In the genomic region with DNA sequence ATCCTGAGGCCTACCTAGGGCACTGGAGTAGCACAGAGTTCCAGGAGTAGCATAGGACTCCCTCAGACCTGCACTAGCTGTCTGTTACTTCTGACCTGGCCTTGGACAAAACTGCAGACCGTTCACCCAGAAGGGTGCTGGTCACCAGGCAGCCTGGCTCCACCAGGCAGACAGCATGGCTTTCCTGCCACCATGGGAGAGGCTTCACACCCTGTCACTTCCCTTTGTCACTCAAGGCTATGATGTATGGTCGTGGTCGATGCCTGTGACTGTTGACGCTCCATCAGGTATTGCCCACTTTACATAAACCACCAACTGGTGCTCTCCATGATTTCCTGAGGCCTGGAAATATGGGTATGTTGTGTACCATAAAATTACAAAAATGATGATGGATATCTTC, we compare ENCODE assay signal across 10 mouse cellular contexts.
A peak's percentile ranks its signal among the peaks of the same experiment; 100 is the strongest.
DNase-seq lines count a peak whose midpoint lies in the region; ATAC-seq and TF ChIP-seq lines count a peak whose summit lies in the region.
"Had no signal": no experiment of that assay in that cellular context is flagged by ENCODE, and none has a peak within 500 bp of the region (broad histone marks: within the 10 kb centered on the region; RNA-seq: fewer than 3 reads in every experiment).

No protein-coding gene starts in this region.

- H3K4me1 ChIP-seq in intestine, embryonic 16.5 days (ENCODE audit: control insufficient read depth, insufficient read depth, low read length), result peaks cover 19% of the 10 kb centered on the region
- H3K4me1 ChIP-seq in intestine, postnatal 0 days (replicated peaks; ENCODE audit: control insufficient read depth, insufficient read depth, low read length), result no peaks in the 10 kb centered on the region
- peaks cover 28% of the 10 kb centered on the region for H3K4me1 ChIP-seq in forebrain, embryonic 14.5 days (ENCODE audit: control insufficient read depth, insufficient read depth, low read length)
- H3K4me1 ChIP-seq in hindbrain, postnatal 0 days (ENCODE audit: insufficient read depth, low read length), result peaks cover 26% of the 10 kb centered on the region
- peaks cover 35% of the 10 kb centered on the region for H3K4me1 ChIP-seq in neural tube, embryonic 13.5 days (replicated peaks)

- H3K27ac ChIP-seq in intestine, embryonic 16.5 days (ENCODE audit: low read length), result no peak overlapping the region
- no peak overlapping the region for H3K27ac ChIP-seq in intestine, postnatal 0 days (ENCODE audit: low read depth, low read length)
- peak overlapping the region; percentile 72 for H3K27ac ChIP-seq in forebrain, embryonic 14.5 days (ENCODE audit: low read depth, low read length)
- H3K27ac ChIP-seq in hindbrain, postnatal 0 days, result peak overlapping the region; percentile 79; the same call in 1 of the 2 replicates
- peak overlapping the region; percentile 91 for H3K27ac ChIP-seq in neural tube, embryonic 13.5 days (replicated peaks)

- H3K4me3 ChIP-seq in intestine, embryonic 16.5 days (ENCODE audit: low read length), result no peak overlapping the region
- H3K4me3 ChIP-seq in intestine, postnatal 0 days (ENCODE audit: low read depth, low read length), result no peak overlapping the region
- no peak overlapping the region for H3K4me3 ChIP-seq in forebrain, embryonic 14.5 days (ENCODE audit: low read depth, low read length)
- no peak overlapping the region for H3K4me3 ChIP-seq in hindbrain, postnatal 0 days (ENCODE audit: low read length)
- H3K4me3 ChIP-seq in neural tube, embryonic 13.5 days, result no peak overlapping the region

- H3K9me3 ChIP-seq in intestine, embryonic 16.5 days (ENCODE audit: control insufficient read depth, low read length), result no peaks in the 10 kb centered on the region
- no peaks in the 10 kb centered on the region for H3K9me3 ChIP-seq in intestine, postnatal 0 days (ENCODE audit: control insufficient read depth)
- H3K9me3 ChIP-seq in forebrain, embryonic 14.5 days (replicated peaks; ENCODE audit: control insufficient read depth, low read length), result no peaks in the 10 kb centered on the region
- no peaks in the 10 kb centered on the region for H3K9me3 ChIP-seq in hindbrain, postnatal 0 days (ENCODE audit: low read length)
- H3K9me3 ChIP-seq in neural tube, embryonic 13.5 days, result no peaks in the 10 kb centered on the region; the same call in 1 of the 2 replicates

- TF ChIP-seq CTCF in intestine, postnatal 0 days (IDR thresholded peaks at IDR 0.05; ENCODE audit: low read depth), result no peak
- no peak for TF ChIP-seq CTCF in hindbrain, postnatal 0 days (IDR thresholded peaks at IDR 0.05; ENCODE audit: low read depth)

- no peak overlapping the region for H3K9ac ChIP-seq in intestine, embryonic 16.5 days (ENCODE audit: low read depth, low read length)
- H3K9ac ChIP-seq in intestine, postnatal 0 days (ENCODE audit: low read depth, low read length), result no peak overlapping the region
- H3K9ac ChIP-seq in forebrain, embryonic 14.5 days (ENCODE audit: low read length), result no peak overlapping the region
- H3K9ac ChIP-seq in hindbrain, postnatal 0 days (replicated peaks; ENCODE audit: low read length), result no peak overlapping the region
- H3K9ac ChIP-seq in neural tube, embryonic 13.5 days, result 0 out of 2 replicates have a peak overlapping the region, but pooled peaks have one; percentile 27

- H3K27me3 ChIP-seq in intestine, embryonic 16.5 days (replicated peaks; ENCODE audit: control insufficient read depth, insufficient read depth, low read length), result no peaks in the 10 kb centered on the region
- no peaks in the 10 kb centered on the region for H3K27me3 ChIP-seq in intestine, postnatal 0 days (replicated peaks; ENCODE audit: control insufficient read depth, insufficient read depth, low read length)
- no peaks in the 10 kb centered on the region for H3K27me3 ChIP-seq in forebrain, embryonic 14.5 days (replicated peaks; ENCODE audit: control insufficient read depth, insufficient read depth, low read length)
- no peaks in the 10 kb centered on the region for H3K27me3 ChIP-seq in hindbrain, postnatal 0 days (ENCODE audit: insufficient read depth, low read length)
- no peaks in the 10 kb centered on the region for H3K27me3 ChIP-seq in neural tube, embryonic 13.5 days

- DNase-seq in forebrain, embryonic 14.5 days (ENCODE audit: low spot score), result no peak
- DNase-seq in hindbrain, postnatal 0 days (ENCODE audit: low spot score), result no peak
- DNase-seq in thymus, postnatal 14 days, result no peak
- no peak for DNase-seq in left cerebral cortex, adult 18-20 months (ENCODE audit: low spot score in 2 of 2)
- DNase-seq: kidney, adult 11 months had no signal

- 0 out of 2 replicates have a peak, but pooled peaks have one; percentile 27 for ATAC-seq in intestine, embryonic 16.5 days
- no peak for ATAC-seq in intestine, postnatal 0 days
- peak; percentile 24; the same call in 1 of the 2 replicates for ATAC-seq in forebrain, embryonic 14.5 days
- no peak; the same call in none of the 2 replicates for ATAC-seq in hindbrain, postnatal 0 days
- peak; percentile 13; the same call in 1 of the 2 replicates for ATAC-seq in neural tube, embryonic 13.5 days (ENCODE audit: low read depth)
- ATAC-seq in megakaryocyte-erythroid progenitor cell, adult 5-6 weeks (replicated peaks; ENCODE audit: low FRiP score, low TSS enrichment, poor library complexity, severe bottlenecking), result no peak
- ATAC-seq: CD4-positive, CD25-positive, alpha-beta regulatory T cell, adult 4 months had no signal

- no peak overlapping the region for H3K4me2 ChIP-seq in intestine, embryonic 16.5 days (ENCODE audit: low read depth, low read length)
- no peak overlapping the region for H3K4me2 ChIP-seq in intestine, postnatal 0 days (replicated peaks; ENCODE audit: low read depth)
- no peak overlapping the region for H3K4me2 ChIP-seq in forebrain, embryonic 14.5 days (ENCODE audit: low read length)
- H3K4me2 ChIP-seq in hindbrain, postnatal 0 days (ENCODE audit: low read depth, low read length), result no peak overlapping the region
- H3K4me2 ChIP-seq in neural tube, embryonic 13.5 days, result no peak overlapping the region

- no peaks in the 10 kb centered on the region for H3K36me3 ChIP-seq in intestine, embryonic 16.5 days (ENCODE audit: control insufficient read depth, insufficient read depth, low read length)
- no peaks in the 10 kb centered on the region for H3K36me3 ChIP-seq in intestine, postnatal 0 days (ENCODE audit: control insufficient read depth, insufficient read depth)
- no peaks in the 10 kb centered on the region for H3K36me3 ChIP-seq in forebrain, embryonic 14.5 days (ENCODE audit: control insufficient read depth, insufficient read depth, low read length)
- H3K36me3 ChIP-seq in hindbrain, postnatal 0 days (ENCODE audit: insufficient read depth, low read length), result no peaks in the 10 kb centered on the region
- no peaks in the 10 kb centered on the region for H3K36me3 ChIP-seq in neural tube, embryonic 13.5 days

- WGBS in intestine, embryonic 16.5 days, result 55% methylated on average over 4 of the region's 4 CpGs
- 75% methylated on average over 4 of the region's 4 CpGs for WGBS in intestine, postnatal 0 days
- 66% methylated on average over 4 of the region's 4 CpGs for WGBS in forebrain, embryonic 14.5 days
- WGBS in hindbrain, postnatal 0 days, result 48% methylated on average over 4 of the region's 4 CpGs
- WGBS in neural tube, embryonic 13.5 days, result 58% methylated on average over 4 of the region's 4 CpGs

Comparison
In these comparisons a context has a peak if more than half of its experiments do, and no peak if none do; other contexts are left out.
1. ATAC-seq: peak in intestine, embryonic 16.5 days (single experiment), forebrain, embryonic 14.5 days (single experiment) and neural tube, embryonic 13.5 days (single experiment); none in intestine, postnatal 0 days (single experiment), hindbrain, postnatal 0 days (single experiment) and megakaryocyte-erythroid progenitor cell, adult 5-6 weeks (single experiment).
2. H3K27ac ChIP-seq: peak in forebrain, embryonic 14.5 days (single experiment), hindbrain, postnatal 0 days (single experiment) and neural tube, embryonic 13.5 days (single experiment); none in intestine, embryonic 16.5 days (single experiment) and intestine, postnatal 0 days (single experiment).